Mouse (Mus musculus): ENCODE measurements at regions not wholly inside any gene's neighbourhood (a gene's known extent, or its start where the extent isn't known, plus 50 kb on each side); places are given as distances from the start of the nearest gene placed in this dataset.

DNA sequence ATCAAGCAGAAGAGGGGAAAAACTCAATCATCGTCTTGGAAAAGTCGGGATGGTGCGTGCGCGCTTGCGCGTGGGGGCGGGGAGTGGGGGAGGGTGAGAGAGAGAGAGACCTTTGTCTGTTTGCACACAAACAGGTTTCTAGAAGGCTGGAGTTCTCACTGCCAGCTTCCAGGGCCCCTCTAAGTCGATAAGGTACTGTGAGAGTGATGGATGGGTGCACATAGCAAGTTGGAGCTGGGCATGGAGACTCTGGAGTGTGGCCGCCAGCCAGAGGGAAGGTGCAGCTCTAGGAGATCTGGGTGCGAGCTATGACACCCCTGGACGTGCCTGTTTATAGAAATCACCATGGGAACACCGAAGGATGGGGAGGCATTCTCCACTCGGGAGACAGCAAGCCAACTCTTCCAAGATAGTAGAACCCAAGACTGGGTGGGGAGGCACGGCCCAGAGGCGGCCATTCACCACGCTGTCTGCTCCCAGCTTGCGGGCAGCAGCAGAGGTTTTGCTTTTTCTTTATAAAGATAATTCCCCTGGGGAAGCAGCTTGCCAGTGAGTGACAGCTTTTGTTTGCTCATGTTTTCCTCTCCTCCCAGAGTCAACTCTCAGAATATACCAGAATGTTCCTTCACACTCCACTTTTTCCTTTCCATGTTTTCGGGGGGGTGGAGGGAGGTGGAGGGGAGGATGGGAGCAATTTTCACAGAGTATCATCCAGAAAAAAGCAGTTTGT is 128.0 kb upstream of the Zfp703 start:
- TF ChIP-seq CTCF (conservative IDR thresholded peaks at IDR 0.05 in 1 of 2, IDR thresholded peaks at IDR 0.05 in 1 of 2; ENCODE audit: low read depth in 2 of 2, low read length in 2 of 2), result no peak
- TF ChIP-seq POLR2A (IDR thresholded peaks at IDR 0.05; ENCODE audit: low read depth, low read length), result no peak
- TF ChIP-seq NELFE (IDR thresholded peaks at IDR 0.05; ENCODE audit: low read depth, low read length), result no peak
- no peak for TF ChIP-seq TCF12 (IDR thresholded peaks at IDR 0.05; ENCODE audit: low read depth, low read length)
- no peak for TF ChIP-seq ELF1 (IDR thresholded peaks at IDR 0.05; ENCODE audit: low read depth, low read length)
- TF ChIP-seq PAX5 (IDR thresholded peaks at IDR 0.05; ENCODE audit: low read length), result no peak
- TF ChIP-seq ZNF384 (IDR thresholded peaks at IDR 0.05; ENCODE audit: low read depth, low read length), result no peak
- no peak for TF ChIP-seq MAX (IDR thresholded peaks at IDR 0.05; ENCODE audit: low read length)
- no peak for TF ChIP-seq SIN3A (IDR thresholded peaks at IDR 0.05; ENCODE audit: low read length)
- TF ChIP-seq MXI1 (IDR thresholded peaks at IDR 0.05; ENCODE audit: low read depth, low read length), result no peak
- TF ChIP-seq JUN (IDR thresholded peaks at IDR 0.05; ENCODE audit: insufficient read depth, low read depth, low read length), result peak; percentile 8; the same call in 1 of the 2 replicates
- no peak for TF ChIP-seq KAT2A (IDR thresholded peaks at IDR 0.05; ENCODE audit: insufficient replicate concordance, low read length)
- TF ChIP-seq MYC (IDR thresholded peaks at IDR 0.05; ENCODE audit: low read depth, low read length), result no peak
- peak; percentile 76 for TF ChIP-seq EP300 (IDR thresholded peaks at IDR 0.05; ENCODE audit: low read length)
